Mouse (Mus musculus) cerebellum, adult 11 months (tissue): ENCODE data around the gene Eri2.

Experiments used
- DNase-seq: peaks from one replicate; pipeline ENCODE4 v3.0.0; 2022

The Eri2 gene

DNA sequence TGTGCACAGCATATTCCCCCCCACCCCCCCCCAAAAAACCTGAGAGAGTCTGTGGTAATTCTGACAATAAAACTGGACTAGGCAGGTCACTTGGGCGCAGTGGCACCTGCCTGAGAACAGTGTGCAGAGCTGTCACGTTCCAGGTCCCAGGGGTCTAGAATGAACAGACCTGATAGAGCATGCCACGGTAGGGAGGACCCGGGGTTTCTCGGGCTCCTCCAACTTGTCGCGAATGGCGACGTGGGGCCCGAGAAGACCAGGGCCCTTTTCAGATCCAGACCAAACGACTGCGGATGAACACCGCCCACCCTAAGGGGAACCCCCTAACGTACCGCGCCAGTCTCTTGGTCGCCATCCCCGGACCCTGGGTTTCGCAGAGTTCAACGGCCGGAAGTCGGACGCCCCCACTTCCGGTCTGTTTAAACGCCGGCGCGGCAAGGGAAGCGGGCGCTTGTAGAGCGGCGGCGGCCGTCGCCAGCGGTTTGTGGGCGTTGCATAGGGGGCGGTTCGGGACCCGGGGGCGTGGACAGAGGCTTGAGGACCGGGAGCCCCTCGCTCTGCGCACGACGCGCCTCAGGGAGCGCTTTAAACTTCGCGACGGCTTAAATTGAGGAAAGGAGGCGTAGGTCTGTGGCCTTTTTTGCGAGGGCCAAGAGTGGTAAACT is at the start of gene Eri2, which contains the start of gene Rexo5:
Eri2 (minus strand) TSS at position 473 of the 665 bp plus-strand sequence.
Rexo5 (plus strand) TSS at position 421 of the 665 bp plus-strand sequence.
- DNase-seq = peak; percentile 52

DNA sequence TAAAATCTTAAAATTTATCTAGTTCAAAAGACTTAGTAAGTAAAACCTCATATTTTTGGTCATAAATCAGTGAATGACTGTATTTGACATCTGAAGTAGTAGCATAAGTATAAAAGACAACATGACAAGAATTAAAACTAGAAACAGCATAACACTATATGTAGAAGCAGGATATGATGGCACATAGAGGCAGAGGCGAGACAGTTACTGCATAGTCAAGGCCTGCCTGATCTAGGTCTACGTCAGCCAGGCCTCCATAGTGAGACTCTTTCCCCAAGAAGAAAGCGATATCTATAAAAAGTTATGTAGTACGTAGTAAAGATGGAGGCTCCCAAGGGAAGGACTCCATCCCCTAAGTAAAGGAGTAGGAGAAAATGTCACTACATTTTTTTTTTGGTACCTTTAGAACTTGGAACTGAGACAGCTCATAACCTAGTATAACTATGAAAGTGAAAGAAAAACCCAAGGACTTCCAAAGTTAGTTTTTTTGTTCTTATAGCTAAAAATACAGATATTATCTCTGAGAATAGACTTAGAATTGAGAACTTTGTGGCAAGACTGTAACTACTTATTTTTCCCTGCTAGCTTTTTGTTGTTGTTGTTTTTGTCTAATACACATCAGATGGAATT is 48.1 kb upstream of the Eri2 start:
- DNase-seq = no peak

DNA sequence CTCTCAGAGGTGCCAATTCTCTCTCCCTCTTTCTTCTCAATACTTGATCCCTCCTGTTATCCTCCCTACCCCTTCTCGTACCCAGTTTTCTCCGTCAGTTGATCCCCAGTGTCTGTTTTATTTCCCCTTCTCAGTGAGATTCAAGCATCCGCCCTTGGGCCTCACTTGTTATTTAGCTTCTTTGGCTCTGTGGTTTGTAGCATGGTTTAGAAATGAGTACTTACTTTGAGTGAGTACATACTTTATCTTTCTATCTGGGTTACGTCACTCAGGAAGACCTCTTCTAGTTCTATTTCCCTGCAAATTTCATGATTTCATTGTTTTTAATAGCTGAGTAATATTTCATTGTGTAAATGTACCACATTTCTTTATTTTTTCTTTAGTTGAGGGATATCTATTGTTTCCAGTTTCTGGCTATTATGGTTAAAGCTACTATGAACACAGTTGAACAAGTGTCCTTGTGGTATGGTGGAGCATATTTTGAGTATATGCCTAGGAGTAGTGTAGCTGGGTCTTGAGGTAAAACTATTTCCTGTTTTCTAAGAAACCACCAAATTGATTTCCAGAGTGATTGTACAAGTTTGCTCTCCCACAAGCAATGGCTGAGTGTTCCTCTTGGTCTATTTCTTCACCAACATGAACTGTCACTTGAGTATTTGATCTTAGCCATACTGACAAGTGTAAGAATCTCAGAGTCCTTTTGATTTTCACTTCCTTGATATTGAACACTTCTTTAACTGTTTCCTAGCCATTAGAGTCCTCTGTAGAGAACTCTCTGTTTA is 42.3 kb upstream of the Eri2 start:
- DNase-seq = no peak

DNA sequence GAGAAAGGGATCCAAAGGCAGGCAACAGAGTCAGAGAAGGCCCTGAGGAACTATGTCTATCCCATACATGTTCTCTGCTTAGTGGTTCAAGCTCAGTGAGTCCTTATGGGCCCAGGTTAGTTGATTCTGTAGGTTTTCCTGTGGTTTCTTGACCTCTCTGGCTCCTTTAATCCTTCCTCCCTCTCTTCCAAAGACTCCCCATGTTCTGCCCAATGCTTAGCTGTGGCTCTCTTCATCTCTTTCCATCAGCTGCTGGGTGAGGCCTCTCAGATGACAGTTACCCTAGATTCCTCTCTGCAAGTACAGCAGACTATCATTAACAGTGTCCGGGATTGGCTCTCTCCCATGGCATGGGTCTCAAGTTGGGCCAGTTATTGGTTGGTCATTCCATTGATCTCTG is 41.5 kb upstream of the Eri2 start:
- DNase-seq = no peak

DNA sequence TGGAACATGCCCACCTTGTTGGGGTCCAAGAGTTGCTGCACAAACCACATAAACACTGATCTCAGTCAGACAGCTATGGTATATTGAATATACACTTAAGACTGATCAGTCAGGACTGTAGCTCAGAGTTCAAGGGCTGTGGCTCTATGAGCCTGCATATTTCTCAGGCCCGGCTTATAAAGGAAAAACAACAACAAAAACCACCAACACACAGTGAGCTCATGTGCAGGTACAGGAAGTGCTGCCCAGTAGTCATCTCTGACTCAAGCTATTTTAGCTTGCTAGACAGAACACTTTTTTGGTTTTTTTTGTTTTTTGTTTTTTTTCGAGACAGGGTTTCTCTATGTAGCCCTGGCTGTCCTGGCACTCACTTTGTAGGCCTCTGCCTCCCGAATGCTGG is 14.9 kb upstream of the Eri2 start:
- DNase-seq = no peak

DNA sequence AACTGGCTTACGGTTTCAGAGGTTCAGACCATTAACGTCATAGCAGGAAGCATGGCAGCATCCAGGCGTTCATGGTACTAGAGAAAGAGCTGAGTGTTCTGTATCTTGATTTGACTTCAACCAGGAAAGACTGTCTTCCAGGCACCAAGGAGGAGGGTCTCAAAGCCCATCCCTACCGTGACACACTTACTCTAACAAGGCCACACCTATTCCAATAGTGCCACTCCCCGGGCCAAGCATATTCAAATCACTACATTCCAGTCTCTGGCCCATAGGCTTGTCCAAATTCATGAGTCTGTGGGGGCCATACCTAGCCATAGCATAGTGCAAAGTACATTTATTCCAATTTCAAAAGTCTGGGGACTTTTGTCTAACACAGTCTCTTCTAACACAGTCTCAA is 13.5 kb upstream of the Eri2 start:
- DNase-seq = no peak

- DNase-seq = no peak
Observed at GRCm38 (mm10) chr7:119800991-119801390, 7.1 kb upstream of the Eri2 start.

GRCm38 (mm10) chr7:119800488-119800887 is 6.6 kb upstream of the Eri2 start:
- no peak for DNase-seq

GRCm38 (mm10) chr7:119795311-119795710 is 1.5 kb upstream of the Eri2 start:
- DNase-seq = no peak

GRCm38 (mm10) chr7:119794251-119794638 is 387 bp upstream of the Eri2 start:
- DNase-seq = no peak

- no peak for DNase-seq
Observed at GRCm38 (mm10) chr7:119789024-119789423, 4.8 kb downstream of the Eri2 start.

DNA sequence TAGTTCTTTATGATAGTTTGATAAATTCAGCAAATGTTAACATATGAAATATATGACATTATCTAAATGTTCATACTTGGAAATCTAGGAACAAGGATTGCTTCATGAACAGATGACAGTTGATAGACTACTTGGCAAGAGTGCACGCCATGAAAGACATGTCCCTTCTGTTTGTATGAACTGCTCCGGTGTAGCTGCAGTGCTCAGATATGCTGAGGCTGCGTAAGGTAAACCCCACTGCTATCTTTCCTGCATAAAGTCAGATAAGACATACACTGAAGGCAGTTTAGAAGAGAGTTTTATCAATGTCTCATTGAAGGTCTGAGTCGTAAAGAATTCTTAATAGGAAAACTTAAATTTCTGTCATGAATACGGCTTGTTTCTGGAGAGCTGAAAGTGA is 8.9 kb downstream of the Eri2 start:
- DNase-seq = no peak

DNA sequence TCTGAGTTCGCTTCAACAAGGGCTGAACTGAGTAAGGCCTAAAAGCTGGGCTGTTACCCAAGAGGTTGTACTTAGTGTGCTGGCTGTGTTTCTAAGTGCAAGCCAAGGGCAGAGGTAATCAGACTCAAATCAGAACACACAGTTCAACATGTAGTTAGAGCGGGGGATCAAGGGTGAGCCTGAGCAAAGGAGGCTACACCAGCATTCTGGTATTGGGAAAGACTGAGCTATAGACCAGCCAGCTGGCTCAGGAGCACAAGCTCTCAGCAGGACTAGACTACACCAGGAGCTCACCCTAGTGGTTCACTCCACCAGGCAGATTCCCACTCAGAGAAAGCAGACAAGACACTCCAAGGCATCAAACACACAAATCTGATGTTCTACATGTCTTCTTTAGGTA is 10.4 kb downstream of the Eri2 start:
- DNase-seq = no peak

DNA sequence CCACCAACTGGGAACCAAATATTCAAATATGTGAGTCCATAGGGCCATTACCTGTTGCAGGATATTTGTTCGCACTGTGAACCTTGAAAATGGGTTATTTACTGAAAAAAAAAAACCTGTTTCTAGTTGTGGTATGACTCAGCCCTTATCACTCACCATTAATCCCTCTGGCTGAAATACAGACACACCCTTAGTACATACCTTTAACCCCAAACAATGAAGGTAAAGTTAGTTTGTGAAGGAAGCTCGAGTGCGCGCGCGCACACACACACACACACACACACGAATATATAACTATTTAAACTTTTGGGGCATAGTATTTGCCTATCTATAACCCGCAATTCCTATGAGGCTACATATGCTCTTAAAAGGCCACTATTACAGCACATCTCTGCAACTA is 24.0 kb downstream of the Eri2 start:
- DNase-seq = no peak

DNA sequence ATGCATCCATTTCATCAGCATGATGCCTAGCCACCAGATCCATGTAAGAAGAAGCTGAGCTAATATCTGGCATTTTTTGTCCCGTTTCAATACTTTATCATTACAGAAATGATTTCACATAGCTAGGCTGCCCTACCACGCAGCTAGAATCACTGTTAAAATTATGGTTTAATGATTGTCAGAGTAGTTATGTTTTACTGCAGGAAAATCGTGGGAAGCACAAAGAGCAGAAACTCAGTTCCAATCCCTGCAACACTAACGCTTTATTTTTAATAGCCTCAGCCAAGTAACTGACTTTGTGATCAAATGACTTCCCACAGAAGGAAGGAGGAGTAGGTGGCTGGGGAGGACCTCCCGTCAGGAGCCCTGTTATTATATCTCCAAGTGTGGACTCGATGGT is 26.9 kb downstream of the Eri2 start:
- no peak for DNase-seq

GRCm38 (mm10) chr7:119764377-119764776 is 29.5 kb downstream of the Eri2 start:
- DNase-seq = no peak

DNA sequence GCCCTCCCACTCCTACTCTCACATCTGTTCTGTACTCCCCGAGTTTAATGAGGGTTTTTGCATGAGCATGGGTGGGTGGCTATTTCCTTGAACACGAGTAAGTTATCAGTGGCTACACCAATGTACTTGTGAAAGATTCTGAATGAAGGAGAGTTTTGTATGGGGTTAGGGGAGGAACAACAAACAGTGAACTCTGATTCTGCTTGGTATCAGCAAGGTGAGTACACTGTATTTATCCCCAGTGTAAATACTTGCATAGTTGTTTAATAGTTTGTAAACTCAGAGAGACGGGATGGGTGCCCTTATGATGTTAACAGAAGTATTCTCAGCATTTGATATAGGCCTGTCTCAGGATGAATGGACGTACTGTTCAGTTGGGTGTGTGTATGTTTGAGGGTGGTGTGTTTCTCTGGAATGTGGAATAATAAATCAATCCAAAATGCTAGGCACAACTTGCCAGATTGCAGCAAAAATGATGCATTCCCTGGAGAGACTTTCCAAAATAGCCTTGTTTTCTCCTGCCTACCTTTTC is 31.6 kb downstream of the Eri2 start:
- no peak for DNase-seq

DNA sequence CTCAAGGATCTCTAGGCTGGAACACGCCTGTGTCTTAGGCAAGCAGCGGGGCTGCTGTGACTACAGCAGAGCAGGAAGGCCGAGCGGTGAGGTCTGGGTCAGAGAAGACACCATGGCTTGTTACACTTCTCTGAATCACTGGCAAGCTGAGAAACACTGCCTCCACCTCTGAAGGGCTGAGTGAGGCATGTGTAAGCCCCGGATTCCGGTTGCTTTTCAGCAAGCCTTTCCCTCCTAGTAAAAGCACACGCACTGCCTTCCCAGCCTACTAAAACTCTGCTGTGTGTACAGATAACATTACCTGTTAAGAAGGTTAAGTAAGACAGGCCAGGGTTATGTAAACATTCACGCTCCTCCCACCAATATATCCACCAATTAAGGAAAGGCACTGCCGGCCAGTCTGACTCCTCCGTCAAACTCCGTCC is 33.3 kb downstream of the Eri2 start, which contains the start of gene Acsm3:
Acsm3 (plus strand) TSS at position 397 of the 425 bp plus-strand sequence.
- no peak for DNase-seq

DNA sequence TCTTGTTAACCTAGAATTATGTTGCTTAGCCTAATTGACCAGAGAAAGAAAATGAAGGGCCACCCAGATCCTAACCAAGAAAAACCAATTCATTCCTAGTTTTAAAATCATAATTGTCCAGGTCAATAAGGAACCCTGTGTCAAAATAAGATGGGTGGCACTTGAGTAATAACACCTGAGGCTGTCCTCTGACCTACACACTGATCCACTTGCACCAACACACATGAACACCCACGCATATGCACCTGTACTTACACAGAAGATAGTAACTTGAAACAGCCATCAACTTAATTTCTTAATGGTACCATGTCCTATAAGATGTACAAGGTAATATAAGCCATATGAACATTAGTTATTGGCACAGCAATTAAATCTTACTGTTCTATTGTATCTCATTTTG is 40.2 kb downstream of the Eri2 start:
- DNase-seq = no peak

GRCm38 (mm10) chr7:119749942-119750341 is 43.9 kb downstream of the Eri2 start:
- no peak for DNase-seq

DNA sequence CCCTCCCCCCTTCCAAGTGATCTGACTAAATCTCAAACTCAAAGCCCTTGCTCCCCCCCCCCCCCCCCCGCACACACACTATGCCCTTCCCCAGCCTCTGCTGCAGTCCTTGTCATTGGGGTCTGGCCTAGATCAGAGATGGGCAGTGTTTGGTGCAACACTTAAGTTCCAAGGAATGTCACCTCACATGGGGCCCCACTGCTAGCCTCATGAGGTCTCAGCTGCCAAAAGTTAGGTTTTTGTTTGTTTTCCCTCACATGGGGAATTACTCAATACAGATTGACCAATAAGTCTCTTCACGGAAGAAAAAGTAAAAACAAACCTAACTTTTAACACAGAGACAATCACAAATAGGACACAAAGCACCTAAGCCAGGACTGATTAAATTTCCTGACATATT is 45.1 kb downstream of the Eri2 start:
- DNase-seq = no peak

DNA sequence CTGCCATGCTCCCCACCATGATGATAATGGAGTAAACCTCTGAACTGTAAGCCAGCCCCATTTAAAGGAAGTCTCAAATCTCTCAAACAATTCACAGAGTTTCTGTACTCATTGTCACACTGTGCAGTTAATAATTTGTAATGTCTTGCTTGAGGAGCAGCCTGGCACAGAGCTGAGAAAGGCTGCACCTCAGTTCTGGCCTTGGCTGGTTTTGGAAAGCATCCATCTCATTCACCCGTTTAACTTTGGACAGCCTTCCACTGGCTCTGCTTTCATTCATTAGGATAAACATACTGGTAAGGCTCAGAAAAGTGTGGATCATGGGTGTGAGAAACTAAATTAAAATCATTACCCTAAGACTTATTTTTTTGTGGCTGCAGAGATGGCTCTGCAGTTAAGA is 48.0 kb downstream of the Eri2 start:
- no peak for DNase-seq

DNA sequence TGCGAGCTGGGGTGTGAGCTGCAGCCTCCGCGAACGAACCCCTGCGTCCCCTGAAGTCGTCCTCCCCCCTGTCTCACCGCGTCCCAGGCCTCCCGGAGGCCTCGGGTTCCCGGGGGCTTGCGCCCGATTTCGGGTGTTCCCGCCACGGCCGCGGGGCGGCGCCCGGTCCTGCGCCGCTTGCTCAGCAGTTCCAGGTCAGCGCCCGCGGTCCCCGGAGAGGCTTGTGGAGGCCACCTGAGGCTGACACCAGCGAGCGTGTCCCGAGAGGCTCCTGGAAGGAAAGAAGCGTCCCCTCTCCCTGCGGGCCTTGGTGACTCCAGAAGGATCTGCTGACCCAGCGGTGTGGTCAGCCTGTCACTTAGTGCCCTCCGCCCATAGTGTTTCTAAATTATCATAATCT is 49.5 kb downstream of the Eri2 start:
- DNase-seq = no peak
